Mouse (Mus musculus): ENCODE data around the gene Asb2.

The Asb2 gene

GRCm38 (mm10) chr12:103273732-103274131 is 82.1 kb downstream of the Asb2 start:
- in situ Hi-C loops (cut with MboI, MseI), result no loop called here

GRCm38 (mm10) chr12:103273051-103273450 is 82.8 kb downstream of the Asb2 start:
- in situ Hi-C loops (cut with MboI, MseI), result no loop called here

DNA sequence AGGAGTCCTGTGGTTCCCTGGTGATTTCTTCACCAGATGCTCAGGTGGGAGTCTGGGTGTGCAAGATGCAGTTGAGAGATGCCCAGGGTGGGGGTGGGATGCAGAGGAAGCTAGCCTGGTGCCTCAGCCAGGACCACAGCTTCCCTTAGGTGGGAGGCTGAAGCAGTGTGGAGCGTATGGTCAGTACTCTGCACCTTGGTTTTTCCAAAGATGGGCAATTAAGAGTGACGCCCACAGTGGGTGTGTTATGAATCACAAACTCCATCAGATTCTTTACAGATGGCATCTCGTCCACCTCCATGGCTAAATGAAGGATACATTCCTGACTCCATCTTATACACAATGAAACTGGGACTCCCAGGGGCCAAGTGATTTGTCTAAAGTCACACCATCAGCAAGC is 83.6 kb downstream of the Asb2 start:
- in situ Hi-C loops (cut with MboI, MseI), result no loop called here

Measured in T-helper 1 cell (primary cell).